In genomic region chr8:72919182-72919902, GRCm38 (mm10) we compare ENCODE assay signal across 10 mouse cellular contexts.
A peak's percentile ranks its signal among the peaks of the same experiment; 100 is the strongest.
DNase-seq lines count a peak whose midpoint lies in the region; ATAC-seq lines count a peak whose summit lies in the region.
"Had no signal": no experiment of that assay in that cellular context is flagged by ENCODE, and none has a peak within 500 bp of the region (broad histone marks: within the 10 kb centered on the region; RNA-seq: fewer than 3 reads in every experiment).

No protein-coding gene starts in this region.

- no peaks in the 10 kb centered on the region for H3K9me3 ChIP-seq in hindbrain, embryonic 12.5 days (replicated peaks)
- H3K9me3 ChIP-seq: megakaryocyte, embryonic 14.5 days had no signal

- ATAC-seq in hindbrain, embryonic 12.5 days (ENCODE audit: low FRiP score) = peak; percentile 82

- H3K36me3 ChIP-seq in hindbrain, embryonic 12.5 days = no peaks in the 10 kb centered on the region

- H3K4me3 ChIP-seq in hindbrain, embryonic 12.5 days = no peak overlapping the region
- H3K4me3 ChIP-seq: heart, adult 2 months; megakaryocyte, embryonic 14.5 days had no signal

- H3K27ac ChIP-seq in hindbrain, embryonic 12.5 days = peak overlapping the region; percentile 25; the same call in 1 of the 2 replicates
- H3K27ac ChIP-seq: heart, adult 2 months had no signal

- no peak overlapping the region for H3K4me2 ChIP-seq in hindbrain, embryonic 12.5 days (replicated peaks)

- peak; percentile 7 for DNase-seq in heart, adult 18-20 months
- no peak for DNase-seq in heart, postnatal 4 days
- DNase-seq in right cerebral cortex, postnatal 4 days = peak; percentile 7
- DNase-seq in right cerebral cortex, postnatal 36 days (ENCODE audit: low spot score in 2 of 2) = no peak
- DNase-seq in urinary bladder, adult 2 months (ENCODE audit: low spot score) = no peak
- DNase-seq in lung, postnatal 14 days = no peak
- DNase-seq in left cerebral cortex, adult 11 months (ENCODE audit: low spot score) = no peak

- no peak overlapping the region for H3K9ac ChIP-seq in hindbrain, embryonic 12.5 days

- peaks cover 11% of the 10 kb centered on the region for H3K4me1 ChIP-seq in hindbrain, embryonic 12.5 days
- H3K4me1 ChIP-seq: megakaryocyte, embryonic 14.5 days had no signal

- no peaks in the 10 kb centered on the region for H3K27me3 ChIP-seq in hindbrain, embryonic 12.5 days
- H3K27me3 ChIP-seq: megakaryocyte, embryonic 14.5 days had no signal

- WGBS in hindbrain, embryonic 12.5 days = 45% methylated on average over 2 of the region's 2 CpGs

Comparison
In these comparisons a context has a peak if more than half of its experiments do, and no peak if none do; other contexts are left out.
1. DNase-seq: peak in heart, adult 18-20 months (2 of 2) and right cerebral cortex, postnatal 4 days (single experiment); none in heart, postnatal 4 days (single experiment), right cerebral cortex, postnatal 36 days (0 of 2), urinary bladder, adult 2 months (single experiment), lung, postnatal 14 days (single experiment) and left cerebral cortex, adult 11 months (single experiment).